8 mouse cellular contexts compared by ENCODE assay signal in genomic region chr11:121229018-121229439, GRCm38 (mm10). TPM values are rescaled to one million over a fixed set of nuclear protein-coding genes. Genes with fewer than 3 reads are reported as not detected.
A peak's percentile ranks its signal among the peaks of the same experiment; 100 is the strongest.
DNase-seq lines count a peak whose midpoint lies in the region; ATAC-seq and TF ChIP-seq lines count a peak whose summit lies in the region.

TSS of gene Cybc1 (minus strand) at chr11:121229322.

- H3K27me3 ChIP-seq in G1E (ENCODE audit: insufficient read depth, low read length), result no peaks in the 10 kb centered on the region
- no peaks in the 10 kb centered on the region for H3K27me3 ChIP-seq in forebrain, embryonic 15.5 days
- H3K27me3 ChIP-seq in neural tube, embryonic 14.5 days (ENCODE audit: control insufficient read depth, insufficient read depth, low read length), result no peaks in the 10 kb centered on the region

- H3K27ac ChIP-seq in forebrain, embryonic 15.5 days (replicated peaks), result peak within 1 kb of the TSS; percentile 65
- H3K27ac ChIP-seq in neural tube, embryonic 14.5 days (ENCODE audit: low read depth, low read length), result peak within 1 kb of the TSS; percentile 40

- H3K4me1 ChIP-seq in G1E (ENCODE audit: insufficient read depth, low read depth, low read length), result peaks cover 47% of the 10 kb centered on the region
- H3K4me1 ChIP-seq in forebrain, embryonic 15.5 days, result peaks cover 21% of the 10 kb centered on the region
- H3K4me1 ChIP-seq in neural tube, embryonic 14.5 days (ENCODE audit: control insufficient read depth, insufficient read depth, low read length), result peaks cover 13% of the 10 kb centered on the region

- TF ChIP-seq CTCF in G1E (IDR thresholded peaks at IDR 0.05; ENCODE audit: low read depth, low read length), result no peak

- peak; percentile 88 for ATAC-seq in G1E (ENCODE audit: extremely low read depth, insufficient number of reproducible peaks, low FRiP score, poor library complexity, severe bottlenecking)
- ATAC-seq in forebrain, embryonic 15.5 days (replicated peaks), result peak; percentile 93
- ATAC-seq in neural tube, embryonic 14.5 days (ENCODE audit: low read depth), result peak; percentile 90

- WGBS in forebrain, embryonic 15.5 days, result under 1% methylated on average over 23 of the region's 23 CpGs
- under 1% methylated on average over 23 of the region's 23 CpGs for WGBS in neural tube, embryonic 14.5 days

- no peaks in the 10 kb centered on the region for H3K9me3 ChIP-seq in G1E (replicated peaks)
- no peaks in the 10 kb centered on the region for H3K9me3 ChIP-seq in forebrain, embryonic 15.5 days
- no peaks in the 10 kb centered on the region for H3K9me3 ChIP-seq in neural tube, embryonic 14.5 days (ENCODE audit: control insufficient read depth, low read length)

- peak within 1 kb of the TSS; percentile 81 for H3K4me3 ChIP-seq in G1E (ENCODE audit: low read depth, low read length)
- H3K4me3 ChIP-seq in forebrain, embryonic 15.5 days, result peak within 1 kb of the TSS; percentile 67
- H3K4me3 ChIP-seq in neural tube, embryonic 14.5 days (ENCODE audit: low read depth, low read length), result peak within 1 kb of the TSS; percentile 54

- peak within 1 kb of the TSS; percentile 64 for H3K9ac ChIP-seq in forebrain, embryonic 15.5 days (replicated peaks)
- peak within 1 kb of the TSS; percentile 44 for H3K9ac ChIP-seq in neural tube, embryonic 14.5 days (replicated peaks; ENCODE audit: low read depth, low read length)

- H3K4me2 ChIP-seq in forebrain, embryonic 15.5 days (replicated peaks), result peak within 1 kb of the TSS; percentile 79
- peak within 1 kb of the TSS; percentile 80 for H3K4me2 ChIP-seq in neural tube, embryonic 14.5 days (ENCODE audit: low read depth, low read length)

- DNase-seq in G1E (ENCODE audit: low spot score), result peak; percentile 88
- DNase-seq in cerebellum, adult 11 months, result peak; percentile 62
- DNase-seq in heart, postnatal 14 days, result peak; percentile 70 to 71
- peak; percentile 70 for DNase-seq in layer of hippocampus, adult 11-12 months (ENCODE audit: low spot score)
- peak; percentile 88 to 89 for DNase-seq in lung, adult 18-20 months
- DNase-seq in testis, postnatal 10 days (ENCODE audit: low spot score), result peak; percentile 72

- H3K36me3 ChIP-seq in G1E (replicated peaks), result peaks cover 40% of the 10 kb centered on the region
- peaks cover 28% of the 10 kb centered on the region for H3K36me3 ChIP-seq in forebrain, embryonic 15.5 days
- H3K36me3 ChIP-seq in neural tube, embryonic 14.5 days (ENCODE audit: control insufficient read depth, insufficient read depth, low read length), result peaks cover 14% of the 10 kb centered on the region

- intact Hi-C loops in heart, postnatal 14 days (cut with DNase I), result no loop called here

RNA-seq across cellular contexts. Expression of gene Cybc1, which starts in this region (rescaled TPM):
- total RNA-seq in G1E (2014; fragmentation: Nextera tagmentation), result 13.3 and 23.2 TPM in 2 replicates
- total RNA-seq in G1E (2017), result 38.5 and 41.5 TPM in 2 replicates
- 13.3 and 19.6 TPM in 2 replicates for polyA plus RNA-seq in G1E (2012)
- 40.4 and 44.3 TPM in 2 replicates for polyA plus RNA-seq in forebrain, embryonic 15.5 days (2015; fragmentation: Nextera tagmentation; extraction: Ambion mirVana)
- 10 to 100 TPM; 10.1 to 12.1 TPM for total RNA-seq in heart, postnatal 14 days (2021)
- polyA plus RNA-seq in neural tube, embryonic 14.5 days (2014; fragmentation: Nextera tagmentation; extraction: Ambion mirVana), result 36.3 and 39.5 TPM in 2 replicates

Comparison
In these comparisons a context has a peak if more than half of its experiments do, and no peak if none do; other contexts are left out.
1. Peak in every context shown above with its lines: DNase-seq, ATAC-seq, H3K4me3 ChIP-seq and H3K27ac ChIP-seq.